Mouse (Mus musculus) cerebellum, adult 2 months (tissue): ENCODE measurements at regions not wholly inside any gene's neighbourhood (a gene's known extent, or its start where the extent isn't known, plus 50 kb on each side); places are given as distances from the start of the nearest gene placed in this dataset.
A peak's percentile ranks its signal among the peaks of the same experiment; 100 is the strongest.

Experiments used
- DNase-seq, 2 experiments: peaks; one replicate each; pipeline ENCODE4 v3.0.0; 2021
- H3K27ac ChIP-seq: fragments of 200-500 bp; 2 replicates; pipeline ENCODE4 v1.5.1; 2012; ENCODE audit warnings: low read length, control low read depth, inconsistent platforms; ENCODE audit not compliant: insufficient read depth
- H3K27me3 ChIP-seq: fragments of 200-500 bp; 2 replicates; pipeline ENCODE4 v1.6.1; 2012; ENCODE audit warnings: inconsistent platforms, mild to moderate bottlenecking, low read length, moderate library complexity; ENCODE audit not compliant: control insufficient read depth, insufficient read depth
- H3K4me1 ChIP-seq: fragments of 200-500 bp; 2 replicates; pipeline ENCODE4 v1.6.1; 2011; ENCODE audit warnings: low read length; ENCODE audit not compliant: control insufficient read depth, insufficient read depth
- H3K4me3 ChIP-seq: fragments of 200-500 bp; replicated peaks from 2 replicates; pipeline ENCODE3; 2011; ENCODE audit warnings: mild to moderate bottlenecking, low read depth, low read length, control low read depth; ENCODE audit not compliant: insufficient read depth
- CTCF ChIP-seq: fragments of 200-500 bp; IDR thresholded peaks from 2 replicates; pipeline ENCODE4 v1.5.1; 2011; ENCODE audit warnings: low read depth, mild to moderate bottlenecking, control low read depth, low read length, moderate library complexity, borderline replicate concordance; ENCODE audit not compliant: insufficient read depth
- POLR2A ChIP-seq: fragments of 200-500 bp; IDR thresholded peaks from 2 replicates; pipeline ENCODE4 v1.6.1; 2011; ENCODE audit warnings: low read length, control low read depth, borderline replicate concordance; ENCODE audit not compliant: insufficient read depth
- WGBS: fragments of 180-500 bp; shearing (Covaris S2); methylation state at CpG from one replicate; pipeline ENCODE4 v1.1.7; 2018; 5-methylcytosine and 5-hydroxymethylcytosine counted together

DNA sequence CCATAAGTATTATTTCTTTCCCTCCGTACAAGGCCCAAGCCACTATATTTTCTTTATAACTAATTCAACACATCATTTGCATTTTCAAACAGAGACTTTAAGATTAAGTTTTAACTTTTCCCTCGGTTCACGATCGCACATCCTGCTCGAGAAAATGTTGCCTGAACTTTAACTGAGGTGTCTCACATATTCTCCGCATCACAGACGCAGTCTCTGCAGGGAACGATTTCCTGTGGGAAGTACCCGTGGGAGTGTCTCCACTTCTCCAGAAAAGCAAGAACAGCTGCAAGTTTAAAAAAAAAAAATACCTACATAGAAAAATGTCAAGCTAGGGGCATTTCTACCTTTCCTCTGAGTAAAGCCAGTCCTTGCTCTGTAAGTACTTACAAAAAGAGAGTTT, 581.2 kb downstream of the Efna5 start:
- Histone ChIP-seq H3K27ac (no peak overlapping the region), H3K27me3 (no peaks in the 10 kb centered on the region), H3K4me3 (no peak overlapping the region), H3K4me1 (no peaks in the 10 kb centered on the region)
- 80% methylated on average over 9 of the region's 9 CpGs for whole genome bisulfite sequencing
- no peak for DNase-seq
- TF ChIP-seq POLR2A = no peak
- TF ChIP-seq CTCF = no peak

DNA sequence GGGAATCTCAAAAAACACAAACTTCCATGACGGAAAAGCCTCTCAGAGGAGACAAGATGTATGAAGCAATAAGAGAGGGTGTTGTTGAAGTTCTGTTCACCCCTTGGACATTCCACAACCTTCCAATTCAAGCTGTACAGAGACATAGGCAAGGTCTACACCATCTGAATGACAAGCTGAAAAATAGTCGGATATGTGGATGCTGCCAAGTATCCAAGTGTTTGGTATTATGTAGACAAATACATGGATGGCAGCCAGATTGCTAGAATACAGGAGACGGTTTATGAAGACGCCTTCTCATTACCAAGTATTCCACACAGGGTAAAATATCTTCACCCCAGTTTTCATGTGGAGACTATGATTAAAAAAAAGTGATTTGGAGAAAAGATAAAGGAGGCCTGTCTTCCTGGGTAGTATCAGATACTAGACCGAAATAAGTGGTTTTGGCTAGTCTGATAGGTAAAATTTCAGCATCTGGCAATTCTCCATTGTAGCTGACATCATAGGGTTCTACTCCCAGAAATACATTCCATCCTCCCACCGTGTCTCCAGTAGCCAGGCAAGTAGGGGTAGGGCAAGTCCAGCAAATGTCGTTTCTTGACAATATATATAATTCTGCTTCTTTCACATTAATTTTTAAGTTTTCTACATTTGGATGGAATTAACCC, 583.6 kb downstream of the Efna5 start:
- TF ChIP-seq POLR2A = no peak
- no peak for TF ChIP-seq CTCF
- no peak for DNase-seq
- H3K4me1 ChIP-seq = no peaks in the 10 kb centered on the region
- no peaks in the 10 kb centered on the region; the same call in 1 of the 2 replicates for H3K27me3 ChIP-seq
- H3K4me3 ChIP-seq = no peak overlapping the region
- no peak overlapping the region for H3K27ac ChIP-seq
- 33% methylated on average over 7 of the region's 7 CpGs for WGBS

DNA sequence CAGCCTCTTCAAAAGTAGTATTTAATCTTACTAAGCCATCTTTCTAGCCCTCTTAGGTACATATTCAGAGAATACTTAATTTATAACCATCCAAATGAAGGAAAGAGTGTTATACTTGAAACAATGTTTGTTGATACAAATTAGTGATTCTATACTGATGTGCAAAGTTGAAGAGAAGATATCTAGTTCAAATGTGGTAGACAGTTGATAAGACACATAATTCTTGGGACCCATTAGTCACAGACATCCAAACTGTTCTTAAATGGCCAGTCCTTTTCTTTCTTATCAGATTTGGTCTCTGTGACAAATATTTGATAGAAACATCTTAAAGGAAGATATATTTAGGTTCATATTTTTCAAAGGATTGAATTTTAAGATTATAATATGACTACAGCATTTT, 585.7 kb downstream of the Efna5 start:
- H3K4me3 ChIP-seq = no peak overlapping the region
- no peak for DNase-seq
- H3K4me1 ChIP-seq = no peaks in the 10 kb centered on the region
- H3K27me3 ChIP-seq = no peaks in the 10 kb centered on the region; the same call in 1 of the 2 replicates
- H3K27ac ChIP-seq = no peak overlapping the region
- TF ChIP-seq POLR2A (no peak), CTCF (no peak)

DNA sequence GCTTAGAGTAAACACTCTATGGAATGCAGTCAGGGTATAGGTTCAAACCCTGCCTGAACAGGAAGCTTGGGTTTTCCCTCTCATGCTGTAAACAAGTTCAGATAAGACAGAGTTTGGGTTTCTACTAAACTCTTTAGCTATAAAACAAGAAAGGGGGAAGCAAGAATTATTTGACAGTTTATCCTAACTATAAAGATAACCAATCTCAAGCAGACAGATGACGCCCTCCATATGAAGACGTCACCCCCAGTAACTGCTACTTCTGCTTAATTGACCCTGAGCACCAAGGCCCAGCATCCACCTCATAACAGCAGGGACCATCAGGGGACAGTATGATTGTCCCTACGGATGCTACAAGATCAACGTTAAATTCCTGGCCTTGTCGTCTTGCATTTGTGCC, 588.4 kb downstream of the Efna5 start:
- WGBS = 67% methylated on average over 5 of the region's 5 CpGs
- Histone ChIP-seq H3K27me3 (no peaks in the 10 kb centered on the region; the same call in 1 of the 2 replicates), H3K4me1 (no peaks in the 10 kb centered on the region), H3K4me3 (no peak overlapping the region), H3K27ac (no peak overlapping the region)
- TF ChIP-seq CTCF (no peak), POLR2A (no peak)
- DNase-seq = no peak

DNA sequence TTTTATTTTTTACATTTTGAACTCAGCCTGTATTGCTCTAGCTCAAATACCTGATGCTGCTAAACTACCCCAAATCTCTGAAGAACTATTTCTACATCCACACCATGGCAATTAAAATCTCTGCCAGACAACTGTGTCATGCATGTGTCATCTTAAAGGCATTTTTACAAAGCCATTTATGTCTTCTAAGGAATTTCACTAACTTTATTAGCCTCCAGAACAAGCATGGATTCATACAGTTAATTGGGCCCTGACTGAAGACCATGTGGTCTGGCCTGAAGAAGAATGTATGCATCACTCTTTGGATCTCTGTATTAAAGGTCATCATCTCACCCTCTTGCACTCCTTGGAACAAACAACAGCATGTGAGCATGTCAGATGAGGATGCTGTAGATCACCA, 593.5 kb downstream of the Efna5 start:
- no peak overlapping the region for H3K27ac ChIP-seq
- H3K4me1 ChIP-seq = peaks cover 2% of the 10 kb centered on the region; the same call in 1 of the 2 replicates
- TF ChIP-seq POLR2A (no peak), CTCF (no peak)

DNA sequence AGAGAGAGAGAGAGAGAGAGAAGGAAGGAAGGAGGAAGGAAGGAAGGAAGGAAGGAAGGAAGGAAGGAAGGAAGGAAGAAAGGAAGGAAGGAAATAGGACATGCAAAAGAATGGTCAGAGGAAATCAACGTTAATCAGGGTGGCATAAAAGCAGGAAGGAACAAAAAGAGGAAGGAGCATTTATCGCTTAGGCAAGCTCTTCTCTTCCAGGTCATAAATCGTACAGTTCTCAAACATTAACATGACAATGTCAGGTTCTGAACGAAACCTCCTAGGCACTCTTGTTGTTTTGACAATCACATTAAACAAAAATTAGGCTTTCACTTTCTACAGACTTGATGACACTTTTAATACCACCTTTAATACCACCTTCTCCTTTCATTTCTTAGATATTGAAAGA, 594.0 kb downstream of the Efna5 start:
- DNase-seq = no peak
- TF ChIP-seq CTCF = no peak
- TF ChIP-seq POLR2A = no peak
- H3K4me3 ChIP-seq = no peak overlapping the region
- no peaks in the 10 kb centered on the region for H3K27me3 ChIP-seq
- 83% methylated on average over 4 of the region's 4 CpGs for WGBS
- H3K4me1 ChIP-seq = peaks cover 2% of the 10 kb centered on the region; the same call in 1 of the 2 replicates
- H3K27ac ChIP-seq = no peak overlapping the region

More for the DNA sequence above, 593.5 kb downstream of the Efna5 start:
- Histone ChIP-seq H3K27me3 (no peaks in the 10 kb centered on the region), H3K4me3 (no peak overlapping the region)
- no peak for DNase-seq

DNA sequence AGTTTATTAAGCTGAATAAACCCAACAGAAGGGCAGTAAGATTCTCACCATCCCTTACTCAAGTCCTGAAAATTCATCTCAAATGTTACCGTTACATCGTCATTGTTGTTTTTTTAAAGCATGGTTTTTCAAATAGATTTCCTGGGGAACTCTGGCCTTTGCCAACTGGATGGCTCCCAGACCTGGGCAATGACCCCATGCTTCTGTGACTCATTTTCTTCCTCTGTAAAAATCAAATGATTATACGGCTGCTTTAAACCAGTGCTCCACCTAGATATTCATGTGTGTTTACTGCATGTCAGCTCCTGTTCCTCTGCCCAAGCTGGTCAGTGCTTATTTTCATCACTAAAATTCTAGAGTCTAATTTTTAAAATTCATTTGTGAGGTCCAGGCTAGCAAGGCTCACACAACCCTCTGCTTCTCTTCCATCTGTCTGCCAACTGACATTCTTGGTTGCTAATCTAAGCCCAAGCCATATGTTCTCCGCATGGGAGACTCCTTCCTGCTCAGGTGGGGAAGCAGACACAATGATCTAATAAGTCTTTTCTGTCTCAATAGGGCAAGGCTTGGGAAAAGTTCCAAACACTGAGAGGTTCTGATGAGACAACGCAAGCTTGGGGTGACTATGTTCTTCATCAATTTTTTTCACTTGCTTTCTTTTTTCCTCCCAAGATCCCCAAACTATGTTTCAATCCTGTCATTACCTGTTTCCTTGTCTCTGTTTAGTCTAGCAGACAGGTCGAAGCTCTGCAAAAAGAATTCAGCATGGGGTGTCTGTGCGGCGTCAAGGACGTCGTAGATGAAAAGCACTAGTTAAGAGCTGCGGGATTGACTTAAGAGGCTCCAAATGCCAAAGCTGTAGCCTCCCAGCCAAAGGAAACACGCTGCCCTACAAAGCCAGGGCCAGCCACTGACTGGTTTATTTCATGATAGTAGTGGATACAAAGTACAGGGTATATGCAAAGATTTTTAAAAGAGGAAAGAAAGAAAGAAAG, 594.7 kb downstream of the Efna5 start:
- peaks cover 2% of the 10 kb centered on the region; the same call in 1 of the 2 replicates for H3K4me1 ChIP-seq
- WGBS = 9% methylated on average over 12 of the region's 12 CpGs
- DNase-seq = peak; percentile 68 to 91
- no peak overlapping the region for H3K27ac ChIP-seq
- peak overlapping the region; percentile 24 for H3K4me3 ChIP-seq
- no peaks in the 10 kb centered on the region for H3K27me3 ChIP-seq
- TF ChIP-seq POLR2A (no peak), CTCF (no peak)

DNA sequence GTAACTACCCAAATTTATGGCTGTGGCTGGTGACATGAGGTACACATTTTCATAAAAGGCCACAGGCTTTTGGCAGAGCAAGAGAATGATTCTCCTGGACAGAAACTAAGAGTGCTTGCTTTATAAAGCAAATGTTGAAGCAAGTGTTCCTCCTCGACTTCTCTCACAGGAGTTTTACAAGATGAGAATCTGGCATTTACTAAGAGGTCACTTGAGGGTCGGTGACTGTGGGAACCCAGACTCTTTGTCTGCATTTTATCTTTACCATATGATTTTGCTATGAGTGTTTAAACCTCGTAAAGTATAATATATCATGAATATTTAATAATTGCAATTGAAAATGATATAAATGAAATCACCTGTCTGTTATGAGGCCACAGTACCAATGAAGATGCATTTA, 600.9 kb downstream of the Efna5 start:
- no peak for DNase-seq
- H3K27me3 ChIP-seq = no peaks in the 10 kb centered on the region
- H3K4me3 ChIP-seq = no peak overlapping the region
- WGBS = 84% methylated on average over 3 of the region's 3 CpGs
- H3K4me1 ChIP-seq = no peaks in the 10 kb centered on the region
- TF ChIP-seq POLR2A (no peak), CTCF (no peak)
- H3K27ac ChIP-seq = no peak overlapping the region
